ENCODE assay signal across 9 mouse cellular contexts in genomic region chr12:32207948-32208891, GRCm38 (mm10). TPM values are rescaled to one million over a fixed set of nuclear protein-coding genes. Genes with fewer than 3 reads are reported as not detected.
A peak's percentile ranks its signal among the peaks of the same experiment; 100 is the strongest.
DNase-seq lines count a peak whose midpoint lies in the region; ATAC-seq lines count a peak whose summit lies in the region.
"Had no signal": no experiment of that assay in that cellular context is flagged by ENCODE, and none has a peak within 500 bp of the region (broad histone marks: within the 10 kb centered on the region; RNA-seq: fewer than 3 reads in every experiment).

TSS of gene Pik3cg (minus strand) at chr12:32208659.

- peak within 1 kb of the TSS; percentile 38 for H3K4me2 ChIP-seq in intestine, embryonic 14.5 days (ENCODE audit: low read length)
- peak within 1 kb of the TSS; percentile 51 for H3K4me2 ChIP-seq in lung, embryonic 16.5 days (ENCODE audit: low read depth, low read length)
- H3K4me2 ChIP-seq: midbrain, embryonic 12.5 days had no signal

- DNase-seq in kidney, adult 18-20 months = peak; percentile 6
- no peak for DNase-seq in kidney, adult 11 months
- DNase-seq in intestine, embryonic 14.5 days (ENCODE audit: low spot score) = peak; percentile 65
- DNase-seq in thymus, adult 18-20 months = peak; percentile 31 to 40
- DNase-seq in left cerebral cortex, adult 11 months (ENCODE audit: low spot score) = no peak
- DNase-seq in retina, postnatal 1 day = no peak

- no peaks in the 10 kb centered on the region for H3K36me3 ChIP-seq in intestine, embryonic 14.5 days (ENCODE audit: control insufficient read depth, insufficient read depth, low read length)
- H3K36me3 ChIP-seq in lung, embryonic 16.5 days (ENCODE audit: control insufficient read depth, insufficient read depth, low read length) = no peaks in the 10 kb centered on the region
- H3K36me3 ChIP-seq: midbrain, embryonic 12.5 days had no signal

- no peaks in the 10 kb centered on the region for H3K9me3 ChIP-seq in intestine, embryonic 14.5 days (ENCODE audit: control insufficient read depth, low read length)
- H3K9me3 ChIP-seq in lung, embryonic 16.5 days (ENCODE audit: control insufficient read depth, low read length) = no peaks in the 10 kb centered on the region
- H3K9me3 ChIP-seq: midbrain, embryonic 12.5 days had no signal

- H3K27ac ChIP-seq in brown adipose tissue, adult 24 weeks (replicated peaks; ENCODE audit: low read depth, low read length) = peak within 1 kb of the TSS; percentile 80
- no peak within 1 kb of the TSS; the same call in 1 of the 2 replicates for H3K27ac ChIP-seq in intestine, embryonic 14.5 days (ENCODE audit: low read depth)
- peak within 1 kb of the TSS; percentile 61 for H3K27ac ChIP-seq in lung, embryonic 16.5 days (ENCODE audit: low read length)
- H3K27ac ChIP-seq: midbrain, embryonic 12.5 days had no signal

- H3K4me1 ChIP-seq in brown adipose tissue, adult 24 weeks (ENCODE audit: control insufficient read depth, insufficient read depth, insufficient read length, low read length) = peaks cover 3% of the 10 kb centered on the region; the same call in 1 of the 2 replicates
- no peaks in the 10 kb centered on the region; the same call in 1 of the 2 replicates for H3K4me1 ChIP-seq in intestine, embryonic 14.5 days (replicated peaks; ENCODE audit: control insufficient read depth, insufficient read depth, low read length)
- no peaks in the 10 kb centered on the region for H3K4me1 ChIP-seq in lung, embryonic 16.5 days (replicated peaks; ENCODE audit: control insufficient read depth, insufficient read depth, low read length)

- peak within 1 kb of the TSS; percentile 60 for H3K4me3 ChIP-seq in brown adipose tissue, adult 24 weeks (ENCODE audit: insufficient read depth, low read depth, low read length)
- peak within 1 kb of the TSS; percentile 12; the same call in 1 of the 2 replicates for H3K4me3 ChIP-seq in intestine, embryonic 14.5 days (ENCODE audit: low read depth, low read length)
- H3K4me3 ChIP-seq in lung, embryonic 16.5 days (ENCODE audit: low read length) = peak within 1 kb of the TSS; percentile 35
- H3K4me3 ChIP-seq: midbrain, embryonic 12.5 days had no signal

- WGBS in intestine, embryonic 14.5 days = 45% methylated on average over 22 of the region's 22 CpGs
- 29% methylated on average over 22 of the region's 22 CpGs for WGBS in lung, embryonic 16.5 days

- no peaks in the 10 kb centered on the region for H3K27me3 ChIP-seq in intestine, embryonic 14.5 days (replicated peaks; ENCODE audit: control insufficient read depth, insufficient read depth, low read length)
- no peaks in the 10 kb centered on the region for H3K27me3 ChIP-seq in lung, embryonic 16.5 days (ENCODE audit: control insufficient read depth, insufficient read depth, low read depth, low read length)
- H3K27me3 ChIP-seq: midbrain, embryonic 12.5 days had no signal

- H3K9ac ChIP-seq in intestine, embryonic 14.5 days (ENCODE audit: low read length) = no peak within 1 kb of the TSS
- H3K9ac ChIP-seq in lung, embryonic 16.5 days (ENCODE audit: low read length) = peak within 1 kb of the TSS; percentile 40
- H3K9ac ChIP-seq: midbrain, embryonic 12.5 days had no signal

- ATAC-seq in intestine, embryonic 14.5 days (replicated peaks; ENCODE audit: low FRiP score, low TSS enrichment, low read depth) = no peak
- ATAC-seq in lung, embryonic 16.5 days (ENCODE audit: low read depth) = peak; percentile 75

RNA-seq across cellular contexts. Expression of gene Pik3cg, which starts in this region (rescaled TPM):
- polyA plus RNA-seq in brown adipose tissue, adult 24 weeks (2012; ENCODE audit: insufficient read depth, insufficient read length, missing spikeins) = 1.2 and 1.9 TPM in 2 replicates
- 2.9 and 3.7 TPM in 2 replicates for polyA plus RNA-seq in intestine, embryonic 14.5 days (2014; fragmentation: Nextera tagmentation; extraction: Ambion mirVana)
- 3.2 and 3.8 TPM in 2 replicates for polyA plus RNA-seq in lung, embryonic 16.5 days (2015; fragmentation: Nextera tagmentation; extraction: Ambion mirVana)

Comparison
In these comparisons a context has a peak if more than half of its experiments do, and no peak if none do; other contexts are left out.
1. DNase-seq: peak in kidney, adult 18-20 months (single experiment), intestine, embryonic 14.5 days (single experiment) and thymus, adult 18-20 months (2 of 2); none in kidney, adult 11 months (single experiment), left cerebral cortex, adult 11 months (single experiment) and retina, postnatal 1 day (single experiment).
2. Peak in every context shown above with its lines, with median percentiles within 50 percentile points of each other: H3K4me3 ChIP-seq.